Mouse (Mus musculus): ENCODE results near the gene Ncln. TPM values are rescaled to one million over a fixed set of nuclear protein-coding genes. Genes with fewer than 3 reads are reported as not detected.

Gene Ncln
- total RNA-seq (2023): 100 to 1,000 TPM; 130 to 141 TPM

GRCm38 (mm10) chr10:81496264-81496901 lies at the start of gene Ncln:
Gene Ncln, minus strand, starts transcription at chr10:81496392.

GRCm38 (mm10) chr10:81545161-81545747 lies 49.1 kb upstream of the Ncln start, which contains the start of gene Gna11:
Gene Gna11, minus strand, starts transcription at chr10:81545190.

GRCm38 (mm10) chr10:81524051-81524605 lies 27.9 kb upstream of the Ncln start, which contains the start of gene Gna15:
Gene Gna15, minus strand, starts transcription at chr10:81524225.

GRCm38 (mm10) chr10:81500032-81500431 lies 3.8 kb upstream of the Ncln start, which contains the start of gene S1pr4:
Gene S1pr4, minus strand, starts transcription at chr10:81500132.

GRCm38 (mm10) chr10:81482533-81482889 lies 13.7 kb downstream of the Ncln start, which contains the start of gene Celf5:
Gene Celf5, minus strand, starts transcription at chr10:81482709.

GRCm38 (mm10) chr10:81455181-81455895 lies 40.9 kb downstream of the Ncln start, which contains the start of gene Nfic:
Gene Nfic, minus strand, starts transcription at chr10:81455635.

Other genes with a start within 250 kb of the Ncln start
- gene Matk, start 243.5 kb downstream of the Ncln start, total RNA-seq (2023): 1 to 10 TPM; 7.1 to 10.0 TPM
- gene Mrpl54, start 229.5 kb downstream of the Ncln start, total RNA-seq (2023): 10 to 100 TPM; 36.4 to 40.7 TPM
- gene Apba3, start 229.4 kb downstream of the Ncln start, total RNA-seq (2023): 10 to 100 TPM; 28.2 to 28.6 TPM
- gene Tjp3, start 204.8 kb downstream of the Ncln start, total RNA-seq (2023): 1 to 10 TPM; 5.6 to 5.8 TPM
- 10 to 100 TPM; 84.7 to 91.8 TPM for gene Pip5k1c, start 203.4 kb downstream of the Ncln start, total RNA-seq (2023)
- 10 to 100 TPM; 27.9 to 30.2 TPM for gene Cactin, start 175.3 kb downstream of the Ncln start, total RNA-seq (2023)
- gene Tbxa2r, start 167.7 kb downstream of the Ncln start, total RNA-seq (2023): under 1 TPM in 1 of 2 experiments, not detected in 1; 0.64 TPM
- gene Gipc3, start 153.1 kb downstream of the Ncln start, total RNA-seq (2023): not detected
- gene Hmg20b, start 145.9 kb downstream of the Ncln start, total RNA-seq (2023): 10 to 100 TPM; 38.3 to 46.6 TPM
- 10 to 100 TPM; 19.2 to 20.1 TPM for gene Mfsd12, start 138.9 kb downstream of the Ncln start, total RNA-seq (2023)
- 1 to 10 TPM; 3.8 to 4.8 TPM for gene 4930404N11Rik, start 130.6 kb downstream of the Ncln start, total RNA-seq (2023)
- 10 to 100 TPM; 51.4 to 52.7 TPM for gene Fzr1, start 117.9 kb downstream of the Ncln start, total RNA-seq (2023)
- 10 to 100 TPM; 17.9 to 20.0 TPM for gene Dohh, start 112.0 kb downstream of the Ncln start, total RNA-seq (2023)
- gene Gm48551, start 111.9 kb downstream of the Ncln start, total RNA-seq (2023): under 1 TPM; 0.53 to 0.70 TPM
- 1 to 10 TPM; 1.1 to 1.3 TPM for gene Gm48552, start 107.4 kb downstream of the Ncln start, total RNA-seq (2023)
- gene Smim24, start 103.3 kb downstream of the Ncln start, total RNA-seq (2023): 10 to 100 TPM in 1 of 2 experiments, 1 to 10 TPM in 1; 7.1 to 10.6 TPM
- 10 to 100 TPM; 64.6 to 69.7 TPM for gene Nfic, start 40.8 kb downstream of the Ncln start, total RNA-seq (2023)
- not detected for gene Celf5, start 13.7 kb downstream of the Ncln start, total RNA-seq (2023)
- gene S1pr4, start 3.7 kb upstream of the Ncln start, total RNA-seq (2023): 10 to 100 TPM; 66.7 to 79.7 TPM
- gene Gna15, start 27.8 kb upstream of the Ncln start, total RNA-seq (2023): 10 to 100 TPM; 32.1 to 33.5 TPM
- 10 to 100 TPM; 10.4 to 15.4 TPM for gene Gna11, start 48.8 kb upstream of the Ncln start, total RNA-seq (2023)
- 100 to 1,000 TPM; 321 to 355 TPM for gene Aes, start 63.1 kb upstream of the Ncln start, total RNA-seq (2023)
- gene Tle2, start 78.2 kb upstream of the Ncln start, total RNA-seq (2023): 1 to 10 TPM; 1.4 to 1.5 TPM
- gene Tle6, start 104.7 kb upstream of the Ncln start, total RNA-seq (2023): 1 to 10 TPM; 3.9 to 4.4 TPM
- 1 to 10 TPM; 1.3 to 1.6 TPM for gene BC025920, start 109.9 kb upstream of the Ncln start, total RNA-seq (2023)
- 10 to 100 TPM; 12.8 to 13.5 TPM for gene Sirt6, start 131.4 kb upstream of the Ncln start, total RNA-seq (2023)
- gene Ankrd24, start 132.1 kb upstream of the Ncln start, total RNA-seq (2023): 1 to 10 TPM; 2.0 to 2.9 TPM
- gene Gm10778, start 152.7 kb upstream of the Ncln start, total RNA-seq (2023): 1 to 10 TPM in 1 of 2 experiments, under 1 TPM in 1; 0.97 to 1.2 TPM
- gene Zfp433, start 208.4 kb upstream of the Ncln start, total RNA-seq (2023): 1 to 10 TPM; 4.3 to 4.7 TPM

All from neutrophil, adult 83 days (primary cell).